Mouse (Mus musculus) embryo, embryonic 11 days (tissue): ENCODE results near the gene Adam19.
A peak's percentile ranks its signal among the peaks of the same experiment; 100 is the strongest.

Experiments
- DNase-seq: peaks from one replicate; pipeline ENCODE4 v3.0.0-alpha.2; 2015

Adam19 gene

DNA sequence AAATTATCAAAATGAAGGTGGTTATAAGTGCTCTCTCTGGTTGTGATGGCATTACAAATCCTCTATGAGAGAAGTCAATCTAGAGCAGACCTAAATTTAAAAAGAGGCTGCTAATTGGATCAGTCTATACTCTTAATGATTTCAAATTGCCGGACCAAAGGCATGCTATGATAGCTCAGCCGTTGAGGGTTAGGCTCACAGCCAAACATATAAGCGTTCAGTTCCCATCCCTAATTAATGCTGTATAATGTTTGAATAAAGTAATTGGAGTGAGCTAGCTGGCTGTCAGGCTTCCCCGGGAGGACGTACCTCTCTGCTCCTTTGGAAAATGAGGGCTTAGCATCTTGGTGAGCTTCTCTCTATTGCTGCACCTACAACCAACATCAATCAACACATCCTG, 53.4 kb downstream of the Adam19 start:
- no peak for DNase-seq

- no peak for DNase-seq
Measured at GRCm38 (mm10) chr11:46110156-46110944, 54.6 kb downstream of the Adam19 start.

DNA sequence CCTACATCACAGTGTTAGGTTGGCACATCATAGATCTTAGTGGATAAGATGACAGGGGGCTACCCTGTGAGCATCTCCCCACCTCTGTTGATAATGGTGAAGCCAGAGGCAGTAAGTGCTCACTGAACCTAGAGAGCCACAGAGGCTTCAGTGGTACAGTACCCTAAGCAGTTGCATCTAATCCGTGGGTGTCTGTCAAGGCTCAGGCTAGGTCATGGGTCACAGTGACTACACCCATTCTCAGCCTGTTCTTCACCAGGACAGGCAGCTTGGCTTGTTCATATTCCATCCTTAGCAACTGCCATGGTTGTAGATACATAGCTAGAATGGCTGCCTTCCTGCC, 55.1 kb downstream of the Adam19 start:
- no peak for DNase-seq

- no peak for DNase-seq
Measured at GRCm38 (mm10) chr11:46113211-46113610, 57.4 kb downstream of the Adam19 start.

- no peak for DNase-seq
Measured at GRCm38 (mm10) chr11:46114221-46114620, 58.4 kb downstream of the Adam19 start.

DNA sequence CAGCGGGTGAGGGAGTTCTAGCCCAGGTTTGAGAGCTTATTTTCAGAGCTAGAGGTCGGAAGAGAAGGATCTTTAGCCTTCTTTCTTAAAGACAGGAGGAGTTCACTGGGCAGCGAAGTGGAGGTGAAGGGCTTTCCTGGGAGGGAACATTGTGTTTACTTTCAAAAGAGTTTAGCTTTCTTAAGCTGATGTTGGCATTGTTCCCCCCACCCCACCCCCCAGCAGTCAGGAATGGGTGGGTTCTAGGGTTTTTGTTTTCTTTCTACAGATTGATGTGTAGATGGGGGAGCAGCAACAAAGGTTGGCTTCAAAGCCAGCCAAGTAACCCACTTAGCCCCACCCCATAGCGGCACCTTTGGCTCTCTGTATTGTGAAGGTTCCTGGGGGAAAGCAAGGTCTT, 59.2 kb downstream of the Adam19 start:
- DNase-seq, result no peak

DNA sequence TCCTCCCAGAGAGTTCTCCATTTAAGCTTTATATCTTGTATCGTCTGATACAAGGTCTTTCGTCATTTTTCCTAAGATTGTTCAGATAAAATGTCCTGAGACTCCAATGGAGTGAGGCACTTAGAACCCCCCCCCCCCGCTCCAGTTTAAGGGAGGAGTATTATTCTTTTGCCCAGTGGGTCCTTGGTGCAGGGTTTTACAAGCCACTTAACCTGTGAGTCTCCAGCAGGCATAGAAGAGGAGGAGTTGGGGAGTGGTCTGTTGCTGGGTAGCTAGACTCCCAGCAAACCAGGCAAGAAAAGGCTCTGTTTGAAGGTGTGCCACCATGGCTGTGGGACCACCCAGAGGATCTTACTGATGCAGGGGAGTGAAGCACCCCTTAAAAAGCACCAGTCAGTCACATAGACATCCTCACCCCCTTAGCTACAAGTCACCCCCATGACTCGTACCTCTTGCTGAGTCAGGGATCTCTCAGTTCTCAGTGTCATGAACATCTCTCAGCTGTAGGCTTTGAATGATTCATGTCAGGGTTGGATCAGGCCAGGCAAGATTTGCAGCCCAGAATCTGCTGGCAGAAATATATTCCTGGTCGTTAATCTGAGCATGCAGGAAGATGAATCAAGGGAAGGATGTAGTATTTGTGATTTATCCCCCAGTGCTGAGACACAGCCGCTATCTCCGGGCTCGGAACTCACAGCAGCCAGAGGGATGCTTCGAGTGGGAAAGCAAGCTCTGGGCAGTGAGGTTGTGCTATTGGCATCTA, 59.8 kb downstream of the Adam19 start:
- no peak for DNase-seq

GRCm38 (mm10) chr11:46116510-46116909, 60.7 kb downstream of the Adam19 start:
- no peak for DNase-seq

DNA sequence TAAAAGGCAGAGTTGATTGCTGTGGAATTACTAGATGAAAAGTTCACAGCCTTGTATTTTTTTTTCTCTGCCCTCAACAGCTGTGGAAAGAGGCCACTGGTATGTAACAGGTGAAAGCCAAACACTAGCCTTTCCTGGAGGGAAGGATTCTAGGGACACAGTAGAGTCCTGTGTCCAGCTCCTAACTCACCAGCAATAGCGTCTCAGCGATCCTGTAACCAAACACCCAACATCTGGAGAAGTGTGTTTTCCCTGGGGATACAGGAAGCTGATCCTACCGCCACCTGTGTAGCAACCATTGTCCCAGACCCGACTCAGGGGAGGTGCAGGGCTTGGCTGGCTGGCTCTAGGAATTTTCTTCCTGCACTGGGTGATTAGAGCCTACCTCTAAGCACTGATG, 63.8 kb downstream of the Adam19 start:
- DNase-seq, result peak; percentile 56

DNA sequence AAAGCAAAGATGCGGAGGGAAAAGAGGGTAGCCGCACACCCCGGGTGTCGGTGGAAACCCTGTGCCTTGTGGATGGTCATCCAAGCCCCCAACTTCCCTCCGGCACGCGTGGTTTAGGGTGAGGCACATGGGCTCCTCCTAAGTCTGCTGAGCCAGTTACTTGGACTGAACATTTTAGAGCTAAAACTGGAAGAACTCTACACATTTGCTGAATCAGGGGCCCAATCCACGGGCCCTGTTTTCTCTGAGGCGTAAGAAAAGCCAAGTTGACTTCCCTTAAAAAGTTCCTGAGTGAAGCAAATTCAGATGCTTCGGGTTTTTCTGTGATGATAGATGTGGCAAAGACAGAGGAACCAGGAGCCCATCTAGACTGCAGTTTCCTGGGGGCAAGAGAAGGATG, 64.3 kb downstream of the Adam19 start:
- DNase-seq, result no peak

GRCm38 (mm10) chr11:46121666-46122065, 65.9 kb downstream of the Adam19 start:
- no peak for DNase-seq

DNA sequence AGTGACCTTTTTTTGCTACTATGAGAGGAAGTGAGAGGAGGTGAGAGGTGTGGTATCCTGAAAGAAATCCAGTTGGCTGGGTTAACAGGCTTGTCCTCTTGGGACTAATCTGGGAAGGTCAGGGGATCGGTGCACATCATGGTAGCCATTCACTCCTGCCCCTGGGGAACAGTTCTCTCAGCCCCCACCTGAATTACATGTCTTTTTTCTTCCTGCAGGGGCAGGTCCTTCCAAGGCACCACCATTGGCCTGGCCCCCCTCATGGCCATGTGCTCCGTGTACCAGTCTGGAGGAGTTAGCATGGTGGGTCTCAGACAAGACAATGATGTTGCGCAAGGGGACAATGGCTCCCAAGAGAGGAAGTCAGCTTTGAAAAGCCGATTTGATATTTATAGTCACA, 67.1 kb downstream of the Adam19 start:
- DNase-seq, result no peak

DNA sequence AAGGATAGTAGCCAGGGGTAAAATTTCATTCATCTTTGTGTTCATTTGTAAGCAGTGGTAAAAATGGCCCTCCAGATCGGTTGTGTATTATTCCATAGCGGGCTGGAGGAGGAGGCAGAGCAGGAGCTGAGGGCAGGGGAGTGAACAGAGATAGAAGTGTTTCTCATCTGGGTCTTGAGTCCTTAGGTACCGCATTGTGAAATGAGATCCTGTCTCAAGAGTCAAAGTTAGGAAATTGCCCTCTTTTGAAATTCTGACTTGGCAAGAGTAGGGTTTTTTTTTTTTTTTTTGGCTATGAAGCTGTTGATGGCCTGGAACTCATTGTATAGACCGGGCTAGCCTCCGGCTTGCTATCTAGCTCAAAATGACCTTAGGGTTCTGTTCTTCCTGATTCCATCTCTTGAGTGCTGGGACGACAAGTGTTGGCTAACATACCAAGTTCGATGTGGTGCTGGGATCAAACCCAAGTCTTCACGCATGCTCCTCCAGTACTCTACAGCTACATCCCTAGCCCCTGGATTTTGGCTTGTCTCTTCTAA, 67.6 kb downstream of the Adam19 start:
- DNase-seq, result no peak

GRCm38 (mm10) chr11:46125093-46125834, 69.5 kb downstream of the Adam19 start:
- DNase-seq, result no peak

DNA sequence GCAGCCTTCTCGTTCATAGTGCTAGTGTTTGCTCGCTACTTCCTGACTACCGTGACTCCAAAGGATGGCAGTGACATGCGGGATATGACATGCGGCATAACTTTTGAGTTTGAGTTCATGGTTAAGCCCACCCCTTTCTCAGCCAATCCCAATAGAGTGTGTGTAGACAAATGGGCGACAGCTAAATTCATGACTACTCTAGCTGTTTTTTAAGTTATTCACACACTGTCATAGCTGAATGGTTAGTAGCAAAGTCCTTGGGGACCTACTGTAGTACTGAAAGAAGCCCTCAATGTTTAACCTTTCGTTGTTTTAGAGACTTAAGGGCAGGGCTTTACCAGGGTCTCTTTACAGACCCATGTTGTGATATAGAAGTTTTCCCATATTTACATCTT, 70.0 kb downstream of the Adam19 start:
- no peak for DNase-seq

DNA sequence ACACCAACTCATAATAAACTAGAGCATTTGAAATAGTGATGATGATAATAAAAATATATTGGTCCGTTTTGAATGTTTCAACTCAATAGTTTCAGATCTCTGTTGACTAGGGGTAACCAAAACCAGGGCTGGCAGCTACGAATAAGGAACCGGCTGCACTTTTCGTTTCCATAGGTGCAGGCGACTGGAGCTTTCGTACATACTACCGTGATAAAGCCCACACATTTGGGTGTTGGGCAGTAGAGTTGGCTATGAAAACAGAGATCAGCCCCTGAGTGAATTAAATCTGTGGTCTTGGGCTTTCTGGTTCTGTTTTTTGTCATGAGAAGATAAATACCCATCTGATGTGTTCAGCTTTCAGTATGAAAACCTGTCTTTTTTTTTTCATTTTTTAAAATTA, 70.5 kb downstream of the Adam19 start:
- no peak for DNase-seq

- DNase-seq, result no peak
Measured at GRCm38 (mm10) chr11:46126827-46127410, 71.1 kb downstream of the Adam19 start.

DNA sequence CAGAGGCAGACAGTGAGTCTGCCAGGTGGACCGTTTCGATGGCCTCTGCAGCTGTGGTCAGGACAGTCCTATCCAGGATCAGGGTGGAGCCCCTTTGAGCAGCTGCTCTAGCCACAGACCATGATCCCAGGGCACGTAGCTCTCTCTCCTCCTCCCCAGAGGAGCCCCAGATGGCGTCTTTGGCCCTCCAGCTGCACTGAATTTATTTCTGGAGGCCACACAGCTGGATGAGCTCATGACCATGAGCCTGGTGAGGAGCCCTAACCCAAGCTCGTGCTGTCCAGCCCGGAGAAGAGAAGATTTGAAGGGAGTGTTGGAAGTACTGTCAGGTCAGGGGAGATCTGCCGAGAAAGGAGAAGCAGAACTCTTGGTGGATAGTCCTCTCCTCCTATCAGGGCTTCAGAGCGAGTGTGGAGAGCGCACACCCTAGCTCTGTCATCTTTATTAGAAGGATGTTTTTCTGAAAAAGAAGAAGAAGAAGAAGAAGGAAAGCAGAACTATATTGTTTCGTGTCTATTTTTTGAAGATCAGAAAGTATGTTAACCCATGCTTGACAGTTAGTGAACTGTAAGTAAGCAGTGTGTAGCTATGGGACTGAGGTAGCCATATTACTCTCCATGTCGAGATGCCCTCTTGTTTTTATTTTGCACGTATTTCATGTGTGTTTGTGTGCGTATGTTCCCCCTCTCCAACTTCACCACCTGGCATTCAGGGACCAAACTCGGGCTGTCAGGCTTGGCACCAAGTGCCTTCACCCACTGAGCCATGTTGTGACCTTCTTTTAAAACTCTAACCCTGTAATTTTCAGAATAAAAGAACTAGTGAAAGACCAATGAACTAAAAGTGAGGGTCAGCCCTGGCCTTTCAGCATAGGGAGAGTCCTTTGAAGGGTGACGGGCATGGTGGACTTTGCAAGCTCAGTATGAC, 72.1 kb downstream of the Adam19 start:
- DNase-seq, result no peak

DNA sequence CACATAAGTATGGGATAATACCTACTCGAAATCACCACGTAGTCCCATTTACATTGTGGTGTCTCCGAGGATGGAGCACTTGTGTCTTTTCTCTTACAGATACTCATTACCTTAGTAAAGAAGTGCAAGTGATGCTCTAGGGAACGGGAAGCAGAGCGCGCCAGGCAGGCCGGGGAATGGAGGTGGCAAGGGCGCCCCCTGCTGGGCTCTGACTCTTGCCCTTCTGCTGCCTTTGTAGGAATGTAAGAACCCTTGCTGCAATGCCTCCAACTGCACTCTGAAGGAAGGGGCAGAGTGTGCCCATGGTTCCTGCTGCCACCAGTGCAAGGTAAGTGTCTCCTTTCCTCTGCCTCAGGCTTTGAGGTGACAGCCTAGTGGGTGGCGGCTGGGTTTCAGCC, 72.8 kb downstream of the Adam19 start:
- peak; percentile 36 for DNase-seq

GRCm38 (mm10) chr11:46131022-46131986, 75.5 kb downstream of the Adam19 start:
- DNase-seq, result no peak

- DNase-seq, result no peak
Measured at GRCm38 (mm10) chr11:46134899-46135298, 79.1 kb downstream of the Adam19 start.
